Mouse (Mus musculus) midbrain, embryonic 11.5 days (tissue): ENCODE measurements around the gene Abl2. TPM values are rescaled to one million over a fixed set of nuclear protein-coding genes. Genes with fewer than 3 reads are reported as not detected.
"Not testable (repeated sequence)": the region's sequence is repeated elsewhere in the genome, so short reads cannot be mapped to it uniquely, and the experiment has no call there.

Source experiments
- ATAC-seq: fragments of 200-750 bp; cut with Nextera tagmentation; 2 replicates; pipeline ENCODE4 v1.8.0; 2017; ENCODE audit warnings: moderate TSS enrichment, moderate library complexity; ENCODE audit not compliant: low FRiP score
- DNase-seq: peaks from one replicate; pipeline ENCODE4 v3.0.0; 2015; ENCODE audit warnings: low spot score; ENCODE audit errors: missing footprints
- H3K27ac ChIP-seq: fragments of 300-500 bp; sonication (generic); 2 replicates; pipeline ENCODE4 v1.5.1; 2014; ENCODE audit warnings: low read depth, low read length
- H3K27me3 ChIP-seq: fragments of 300-500 bp; sonication (generic); 2 replicates; pipeline ENCODE4 v1.6.1; 2014; ENCODE audit warnings: mild to moderate bottlenecking, low read length, moderate library complexity, mixed read lengths; ENCODE audit not compliant: control insufficient read depth, insufficient read depth
- H3K36me3 ChIP-seq: fragments of 300-500 bp; sonication (generic); 2 replicates; pipeline ENCODE4 v1.6.1; 2014; ENCODE audit warnings: mild to moderate bottlenecking, low read length, moderate library complexity, mixed read lengths; ENCODE audit not compliant: control insufficient read depth, insufficient read depth
- H3K4me1 ChIP-seq: fragments of 300-500 bp; sonication (generic); 2 replicates; pipeline ENCODE4 v1.6.1; 2014; ENCODE audit warnings: low read length; ENCODE audit not compliant: control insufficient read depth, insufficient read depth
- H3K4me2 ChIP-seq: fragments of 300-500 bp; sonication (generic); 2 replicates; pipeline ENCODE4 v1.6.1; 2014; ENCODE audit warnings: mild to moderate bottlenecking, moderate library complexity
- H3K4me3 ChIP-seq: fragments of 300-500 bp; sonication (generic); 2 replicates; pipeline ENCODE4 v1.5.1; 2014; ENCODE audit warnings: low read depth, low read length
- H3K9ac ChIP-seq: fragments of 300-500 bp; sonication (generic); 2 replicates; pipeline ENCODE4 v1.6.1; 2014; ENCODE audit warnings: low read length
- H3K9me3 ChIP-seq: fragments of 300-500 bp; sonication (generic); 2 replicates; pipeline ENCODE4 v1.6.1; 2016; ENCODE audit warnings: low read length; ENCODE audit not compliant: control insufficient read depth
- WGBS: fragments of 180-500 bp; shearing (Covaris S2); extraction: QIAGEN DNeasy Blood & Tissue Kit; methylation state at CpG from one replicate; pipeline ENCODE4 v1.1.7; 2014; 5-methylcytosine and 5-hydroxymethylcytosine counted together
- polyA plus RNA-seq: library from polyadenylated mRNA; unstranded; fragments of >200 nt; fragmentation: Nextera tagmentation; extraction: Ambion mirVana; gene quantifications from 2 replicates; pipeline ENCODE4 v1.2.1, GENCODE M21; 2014

Gene Abl2
- 4.8 and 4.9 TPM in 2 replicates for polyA plus RNA-seq

- H3K4me1 ChIP-seq, result 0 out of 2 replicates have a peak, but pooled peaks cover 2% of the 10 kb centered on the region
- 11% methylated on average over 53 of the region's 60 CpGs for WGBS
Observed at GRCm38 (mm10) chr1:156558024-156558930, at the start of gene Abl2. TSS of gene Abl2 (plus strand) at chr1:156558786.

GRCm38 (mm10) chr1:156520136-156520780, 38.3 kb upstream of the Abl2 start:
- H3K4me3 ChIP-seq, result no peak overlapping the region
- no peak overlapping the region for H3K4me2 ChIP-seq
- no peak overlapping the region for H3K27ac ChIP-seq
- no peak overlapping the region for H3K9ac ChIP-seq
- H3K36me3 ChIP-seq, result no peaks in the 10 kb centered on the region
- H3K9me3 ChIP-seq, result no peaks in the 10 kb centered on the region
- no peaks in the 10 kb centered on the region for H3K27me3 ChIP-seq
- ATAC-seq (no peak), DNase-seq (no peak)
- 86% methylated on average over 3 of the region's 3 CpGs for WGBS
- no peaks in the 10 kb centered on the region for H3K4me1 ChIP-seq

More at GRCm38 (mm10) chr1:156558024-156558930, at the start of gene Abl2:
- peak within 1 kb of the TSS; percentile 82 for H3K27ac ChIP-seq
- ATAC-seq (peak; percentile 98), DNase-seq (peak; percentile 99)
- H3K36me3 ChIP-seq, result no peaks in the 10 kb centered on the region
- H3K4me2 ChIP-seq, result peak within 1 kb of the TSS; percentile 66
- peak within 1 kb of the TSS; percentile 98 for H3K9ac ChIP-seq
- H3K9me3 ChIP-seq, result no peaks in the 10 kb centered on the region
- no peaks in the 10 kb centered on the region for H3K27me3 ChIP-seq
- peak within 1 kb of the TSS; percentile 94 for H3K4me3 ChIP-seq

- no peak overlapping the region for H3K4me2 ChIP-seq
- ATAC-seq, result no peak
- no peak overlapping the region for H3K9ac ChIP-seq
Observed at GRCm38 (mm10) chr1:156521796-156522517, 36.6 kb upstream of the Abl2 start.

GRCm38 (mm10) chr1:156523842-156524241, 34.7 kb upstream of the Abl2 start, which contains the start of gene Gm10031:
TSS of gene Gm10031 (plus strand) at chr1:156524012.
- not testable (repeated sequence) for H3K4me2 ChIP-seq, DNase-seq, H3K27ac ChIP-seq, H3K4me3 ChIP-seq, H3K27me3 ChIP-seq, H3K9ac ChIP-seq, H3K4me1 ChIP-seq, H3K36me3 ChIP-seq, H3K9me3 ChIP-seq
- ATAC-seq, result peak; percentile 75; the same call in 1 of the 2 replicates
- WGBS, result 97% methylated on average over 20 of the region's 22 CpGs

More at GRCm38 (mm10) chr1:156521796-156522517, 36.6 kb upstream of the Abl2 start:
- no peaks in the 10 kb centered on the region for H3K36me3 ChIP-seq
- H3K27ac ChIP-seq, result no peak overlapping the region
- 57% methylated on average over 15 of the region's 15 CpGs for WGBS
- H3K4me3 ChIP-seq, result no peak overlapping the region
- no peaks in the 10 kb centered on the region for H3K9me3 ChIP-seq
- no peak for DNase-seq
- no peaks in the 10 kb centered on the region for H3K4me1 ChIP-seq
- no peaks in the 10 kb centered on the region for H3K27me3 ChIP-seq

GRCm38 (mm10) chr1:156532476-156533175, 26.0 kb upstream of the Abl2 start:
- not testable (repeated sequence) for H3K4me3 ChIP-seq, H3K9me3 ChIP-seq, H3K36me3 ChIP-seq, DNase-seq, H3K27me3 ChIP-seq, ATAC-seq, H3K4me2 ChIP-seq, H3K4me1 ChIP-seq, H3K27ac ChIP-seq, H3K9ac ChIP-seq
- WGBS, result 87% methylated on average over 16 of the region's 16 CpGs

- no peak overlapping the region for H3K4me3 ChIP-seq
- H3K9me3 ChIP-seq, result no peaks in the 10 kb centered on the region
- no peaks in the 10 kb centered on the region for H3K36me3 ChIP-seq
- H3K4me2 ChIP-seq, result no peak overlapping the region
- H3K27me3 ChIP-seq, result no peaks in the 10 kb centered on the region
- DNase-seq (no peak), ATAC-seq (no peak)
- no peak overlapping the region for H3K27ac ChIP-seq
- WGBS, result 84% methylated on average over 3 of the region's 3 CpGs
- no peaks in the 10 kb centered on the region for H3K4me1 ChIP-seq
- H3K9ac ChIP-seq, result no peak overlapping the region
Observed at GRCm38 (mm10) chr1:156533483-156533882, 25.1 kb upstream of the Abl2 start.

- 92% methylated on average over 4 of the region's 4 CpGs for WGBS
Observed at GRCm38 (mm10) chr1:156533911-156534310, 24.7 kb upstream of the Abl2 start.

GRCm38 (mm10) chr1:156537031-156537430, 21.6 kb upstream of the Abl2 start:
- Histone ChIP-seq H3K9me3 (no peaks in the 10 kb centered on the region), H3K36me3 (no peaks in the 10 kb centered on the region), H3K4me1 (no peaks in the 10 kb centered on the region), H3K4me3 (no peak overlapping the region), H3K27ac (no peak overlapping the region), H3K9ac (no peak overlapping the region), H3K4me2 (no peak overlapping the region), H3K27me3 (no peaks in the 10 kb centered on the region)
- WGBS, result 63% methylated on average over 2 of the region's 2 CpGs
- ATAC-seq (no peak), DNase-seq (no peak)

More at GRCm38 (mm10) chr1:156533911-156534310, 24.7 kb upstream of the Abl2 start:
- ATAC-seq (no peak), DNase-seq (no peak)
- Histone ChIP-seq H3K27me3 (no peaks in the 10 kb centered on the region), H3K4me3 (no peak overlapping the region), H3K9me3 (no peaks in the 10 kb centered on the region), H3K9ac (no peak overlapping the region), H3K27ac (no peak overlapping the region), H3K4me2 (no peak overlapping the region), H3K4me1 (no peaks in the 10 kb centered on the region), H3K36me3 (no peaks in the 10 kb centered on the region)
